Mouse (Mus musculus) small intestine, adult 10 weeks (tissue): ENCODE data around the gene Pigm. TPM values are rescaled to one million over a fixed set of nuclear protein-coding genes. Genes with fewer than 3 reads are reported as not detected.

Experiments used
- polyA plus RNA-seq: library from polyadenylated mRNA; stranded (reverse); fragments of 350-450 nt; fragmentation: Illumina TruSeq; extraction: RNeasy Lipid Tissue Mini Kit (QIAGEN cat#74804); gene quantifications from one replicate; pipeline ENCODE4 v1.2.3, GENCODE M21; 2014; ENCODE audit warnings: low replicate concordance

Gene Pigm
- polyA plus RNA-seq, result 25.7 TPM

DNA sequence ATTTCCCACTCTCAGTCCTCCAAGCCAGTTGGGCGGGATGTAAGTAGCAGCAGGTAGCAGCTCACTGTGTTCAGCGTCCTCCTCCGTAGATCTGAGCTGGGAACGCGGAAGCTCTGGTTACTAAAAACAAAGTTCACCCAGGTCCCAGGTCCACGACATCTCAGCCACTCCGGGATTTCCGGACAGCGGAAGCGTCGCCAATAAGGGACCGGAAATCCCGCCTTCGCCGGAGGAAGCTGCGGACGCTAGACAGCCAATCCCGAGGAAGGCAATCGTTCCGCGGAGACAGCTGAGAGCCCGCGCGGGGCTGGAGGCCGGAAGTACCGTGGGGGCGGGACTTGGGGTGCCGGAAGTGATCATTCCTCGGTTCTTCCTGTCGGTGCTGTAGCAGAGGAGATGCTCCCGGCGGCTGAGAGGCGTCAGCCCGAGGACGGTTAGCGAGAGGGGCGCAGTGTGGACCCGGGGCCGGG is at the start of gene Pigm:
Pigm (plus strand) TSS at position 349 of the 470 bp plus-strand sequence.

GRCm38 (mm10) chr1:172329131-172329530 is 47.2 kb upstream of the Pigm start, which contains the start of gene Kcnj9:
Gene Kcnj9 (minus strand): TSS chr1:172329318.

GRCm38 (mm10) chr1:172340729-172341321 is 35.5 kb upstream of the Pigm start, which contains the start of gene Kcnj10:
Gene Kcnj10 (plus strand): TSS chr1:172341210.

Other genes starting within 250 kb of the Pigm start
- gene Pex19, start 249.8 kb upstream of the Pigm start, polyA plus RNA-seq, result 61.3 TPM
- gene Dcaf8, start 228.5 kb upstream of the Pigm start, polyA plus RNA-seq, result 39.0 TPM
- gene Pea15a, start 169.7 kb upstream of the Pigm start, polyA plus RNA-seq, result 16.0 TPM
- gene Casq1, start 156.7 kb upstream of the Pigm start, polyA plus RNA-seq, result not detected
- gene Atp1a4, start 118.1 kb upstream of the Pigm start, polyA plus RNA-seq, result not detected
- 0.30 TPM for gene Igsf8, start 114.9 kb upstream of the Pigm start, polyA plus RNA-seq
- 3.0 TPM for gene Atp1a2, start 78.5 kb upstream of the Pigm start, polyA plus RNA-seq
- not detected for gene Kcnj9, start 47.2 kb upstream of the Pigm start, polyA plus RNA-seq
- 3.3 TPM for gene Kcnj10, start 35.3 kb upstream of the Pigm start, polyA plus RNA-seq
- 0.67 TPM for gene Slamf9, start 98.8 kb downstream of the Pigm start, polyA plus RNA-seq
- gene Igsf9, start 105.2 kb downstream of the Pigm start, polyA plus RNA-seq, result 3.3 TPM
- gene Tagln2, start 123.5 kb downstream of the Pigm start, polyA plus RNA-seq, result 38.2 TPM
- gene Cfap45, start 144.3 kb downstream of the Pigm start, polyA plus RNA-seq, result not detected
- gene Vsig8, start 179.4 kb downstream of the Pigm start, polyA plus RNA-seq, result not detected
- 2.0 TPM for gene Slamf8, start 214.0 kb downstream of the Pigm start, polyA plus RNA-seq
- not detected for gene Fcrl6, start 226.0 kb downstream of the Pigm start, polyA plus RNA-seq